Mouse (Mus musculus) midbrain, embryonic 14.5 days (tissue): ENCODE measurements around the gene Gm19684. TPM values are rescaled to one million over a fixed set of nuclear protein-coding genes. Genes with fewer than 3 reads are reported as not detected.
"Not testable (repeated sequence)": the region's sequence is repeated elsewhere in the genome, so short reads cannot be mapped to it uniquely, and the experiment has no call there.

ENCODE experiments used
- ATAC-seq: fragments of 200-750 bp; cut with Nextera tagmentation; 2 replicates; pipeline ENCODE4 v1.8.0; 2017; ENCODE audit warnings: moderate number of reproducible peaks, moderate library complexity; ENCODE audit not compliant: low FRiP score, low TSS enrichment
- DNase-seq: peaks from one replicate; pipeline ENCODE4 v3.0.0-alpha.2; 2015
- H3K27ac ChIP-seq: fragments of 300-500 bp; sonication (generic); replicated peaks from 2 replicates; pipeline ENCODE4 v1.5.1; 2014; ENCODE audit warnings: mild to moderate bottlenecking, low read depth, low read length, moderate library complexity
- H3K27me3 ChIP-seq: fragments of 300-500 bp; sonication (generic); 2 replicates; pipeline ENCODE4 v1.6.1; 2014; ENCODE audit warnings: low read length, control low read depth, mixed read lengths; ENCODE audit not compliant: control insufficient read depth, insufficient read depth
- H3K36me3 ChIP-seq: fragments of 300-500 bp; sonication (generic); 2 replicates; pipeline ENCODE4 v1.6.1; 2014; ENCODE audit warnings: low read length, control low read depth; ENCODE audit not compliant: control insufficient read depth, insufficient read depth
- H3K4me1 ChIP-seq: fragments of 300-500 bp; sonication (generic); 2 replicates; pipeline ENCODE4 v1.6.1; 2014; ENCODE audit warnings: mild to moderate bottlenecking, antibody characterized with exemption, low read length, control low read depth; ENCODE audit not compliant: control insufficient read depth, insufficient read depth
- H3K4me2 ChIP-seq: fragments of 300-500 bp; sonication (generic); 2 replicates; pipeline ENCODE4 v1.6.1; 2014; ENCODE audit warnings: mild to moderate bottlenecking, low read length, moderate library complexity
- H3K4me3 ChIP-seq: fragments of 300-500 bp; sonication (generic); replicated peaks from 2 replicates; pipeline ENCODE4 v1.5.1; 2014; ENCODE audit warnings: low read depth, low read length
- H3K9ac ChIP-seq: fragments of 300-500 bp; sonication (generic); replicated peaks from 2 replicates; pipeline ENCODE4 v1.6.1; 2014; ENCODE audit warnings: mild to moderate bottlenecking, low read length, moderate library complexity
- H3K9me3 ChIP-seq: fragments of 300-500 bp; sonication (generic); 2 replicates; pipeline ENCODE4 v1.6.1; 2016; ENCODE audit warnings: low read length, control low read depth, mixed read lengths; ENCODE audit not compliant: control insufficient read depth
- WGBS: fragments of 180-500 bp; shearing (Covaris S2); extraction: QIAGEN DNeasy Blood & Tissue Kit; methylation state at CpG from one replicate; pipeline ENCODE4 v1.1.7; 2014; 5-methylcytosine and 5-hydroxymethylcytosine counted together
- polyA plus RNA-seq: library from polyadenylated mRNA; unstranded; fragments of >200 nt; fragmentation: Nextera tagmentation; extraction: Ambion mirVana; gene quantifications from 2 replicates; pipeline ENCODE4 v1.2.1, GENCODE M21; 2014

Gene Gm19684
- polyA plus RNA-seq, 1 experiment from 2014 or later = not detected

DNA sequence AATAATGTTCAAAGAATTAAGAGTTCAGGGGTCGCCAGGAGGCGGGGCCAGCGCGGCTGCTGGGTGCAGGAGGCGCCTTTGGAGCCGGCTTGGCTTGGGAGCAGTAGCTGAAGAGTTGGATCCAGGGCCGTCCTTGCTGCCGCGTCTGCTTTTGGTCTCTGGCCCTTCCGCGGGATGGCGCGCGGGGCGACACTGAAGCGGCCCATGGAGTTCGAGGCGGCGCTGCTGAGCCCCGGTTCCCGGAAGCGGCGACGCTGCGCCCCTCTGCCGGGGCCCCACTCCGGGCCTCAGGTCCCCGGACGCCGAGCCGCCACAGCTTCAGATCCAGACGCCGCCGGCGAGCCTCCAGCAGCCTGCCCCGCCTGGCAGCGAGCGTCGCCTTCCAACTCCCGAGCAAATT is 57.5 kb downstream of the Gm19684 start:
- DNase-seq = peak; percentile 50
- not testable (repeated sequence) for H3K27me3 ChIP-seq, H3K27ac ChIP-seq, H3K9me3 ChIP-seq, H3K36me3 ChIP-seq, H3K4me1 ChIP-seq, ATAC-seq
- H3K4me2 ChIP-seq = peak overlapping the region; percentile 52
- H3K4me3 ChIP-seq = peak overlapping the region; percentile 27
- 0 out of 2 replicates have a peak overlapping the region, but pooled peaks have one; percentile 34 for H3K9ac ChIP-seq
- under 1% methylated on average over 40 of the region's 40 CpGs for WGBS

Other genes with a start within 250 kb of the Gm19684 start
- 27.4 and 30.7 TPM in 2 replicates for gene Dhx16, start 241.9 kb upstream of the Gm19684 start, polyA plus RNA-seq
- 50.7 and 70.0 TPM in 2 replicates for gene 2310061I04Rik, start 224.2 kb upstream of the Gm19684 start, polyA plus RNA-seq
- gene Atat1, start 211.6 kb upstream of the Gm19684 start, polyA plus RNA-seq = 478 and 503 TPM in 2 replicates
- gene Mrps18b, start 205.3 kb upstream of the Gm19684 start, polyA plus RNA-seq = 54.9 and 55.3 TPM in 2 replicates
- 36.3 and 45.2 TPM in 2 replicates for gene Ppp1r10, start 205.2 kb upstream of the Gm19684 start, polyA plus RNA-seq
- 64.9 and 82.4 TPM in 2 replicates for gene Abcf1, start 151.9 kb upstream of the Gm19684 start, polyA plus RNA-seq
- gene Gnl1, start 141.8 kb upstream of the Gm19684 start, polyA plus RNA-seq = 42.4 and 49.6 TPM in 2 replicates
- 80.3 and 87.3 TPM in 2 replicates for gene Prr3, start 141.4 kb upstream of the Gm19684 start, polyA plus RNA-seq
- 7.4 and 9.8 TPM in 2 replicates for gene H2-T24, start 101.1 kb upstream of the Gm19684 start, polyA plus RNA-seq
- 4.4 TPM in 2 replicates for gene H2-T23, start 88.8 kb upstream of the Gm19684 start, polyA plus RNA-seq
- gene H2-T22, start 78.9 kb upstream of the Gm19684 start, polyA plus RNA-seq = 4.8 and 7.5 TPM in 2 replicates
- gene Gm6034, start 78.7 kb upstream of the Gm19684 start, polyA plus RNA-seq = not detected in 2 replicates
- not detected in 2 replicates for gene Gm11127, start 63.3 kb upstream of the Gm19684 start, polyA plus RNA-seq
- not detected in 2 replicates for gene Gm7030, start 7.7 kb downstream of the Gm19684 start, polyA plus RNA-seq
- not detected in 2 replicates for gene Gm8909, start 46.9 kb downstream of the Gm19684 start, polyA plus RNA-seq
- gene H2-T3, start 68.6 kb downstream of the Gm19684 start, polyA plus RNA-seq = not detected in 2 replicates
- gene Rpp21, start 136.4 kb downstream of the Gm19684 start, polyA plus RNA-seq = 136 and 164 TPM in 2 replicates
- 18.3 and 21.7 TPM in 2 replicates for gene Trim39, start 150.6 kb downstream of the Gm19684 start, polyA plus RNA-seq
- 0.25 TPM in 1 of 2 replicates, not detected in the other for gene H2-M10.2, start 164.8 kb downstream of the Gm19684 start, polyA plus RNA-seq
- gene H2-M10.1, start 204.5 kb downstream of the Gm19684 start, polyA plus RNA-seq = not detected in 2 replicates
- gene H2-M10.3, start 246.7 kb downstream of the Gm19684 start, polyA plus RNA-seq = not detected in 2 replicates